Mouse (Mus musculus): Measurements from ENCODE around the gene Fam173a. TPM values are rescaled to one million over a fixed set of nuclear protein-coding genes. Genes with fewer than 3 reads are reported as not detected.
A peak's percentile ranks its signal among the peaks of the same experiment; 100 is the strongest.

Fam173a gene
- polyA plus RNA-seq, 1 experiment = 64.5 TPM

DNA sequence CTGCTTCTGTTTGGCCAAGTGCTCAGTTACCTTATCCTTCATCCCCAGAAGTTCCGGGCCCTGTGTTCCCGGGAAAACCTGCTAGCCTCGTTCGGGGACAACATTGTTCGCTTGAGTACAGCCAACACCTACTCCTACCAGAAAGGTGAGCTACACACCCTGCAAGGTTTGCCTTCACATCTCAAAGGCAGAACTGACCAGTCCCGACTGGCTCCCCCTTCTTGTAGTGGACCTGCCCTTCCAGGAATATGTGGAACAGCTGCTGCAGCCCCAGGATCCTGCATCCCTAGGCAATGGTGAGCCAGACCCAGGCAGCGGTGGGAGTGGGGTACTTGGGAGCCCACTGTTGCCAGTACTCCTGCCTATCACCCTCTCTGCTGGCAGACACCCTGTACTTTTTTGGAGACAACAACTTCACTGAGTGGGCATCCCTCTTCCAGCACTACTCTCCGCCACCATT lies 36.9 kb upstream of the Fam173a start:
- no peak overlapping the region for H3K27ac ChIP-seq (ENCODE audit: insufficient read depth, low read depth, low read length)

GRCm38 (mm10) chr17:25828712-25829557 lies 36.2 kb upstream of the Fam173a start, which contains the start of gene Jmjd8:
TSS of gene Jmjd8 (plus strand) at chr17:25828867.
- H3K27ac ChIP-seq (ENCODE audit: insufficient read depth, low read depth, low read length) = peak within 1 kb of the TSS; percentile 42; the same call in 1 of the 2 replicates
- peaks cover 18% of the 10 kb centered on the region for H3K4me1 ChIP-seq (ENCODE audit: control insufficient read depth, insufficient read depth, low read length)
- H3K4me3 ChIP-seq (ENCODE audit: insufficient read depth, low read length) = peak within 1 kb of the TSS; percentile 77
- TF ChIP-seq POLR2A (IDR thresholded peaks at IDR 0.05; ENCODE audit: borderline replicate concordance, low read depth, low read length) (no peak), CTCF (IDR thresholded peaks at IDR 0.05; ENCODE audit: low read depth, low read length) (no peak)

More for the DNA sequence above, 36.9 kb upstream of the Fam173a start:
- peaks cover 15% of the 10 kb centered on the region for H3K4me1 ChIP-seq (ENCODE audit: control insufficient read depth, insufficient read depth, low read length)
- TF ChIP-seq POLR2A (IDR thresholded peaks at IDR 0.05; ENCODE audit: borderline replicate concordance, low read depth, low read length) (no peak), CTCF (IDR thresholded peaks at IDR 0.05; ENCODE audit: low read depth, low read length) (no peak)
- H3K4me3 ChIP-seq (ENCODE audit: insufficient read depth, low read length) = peak overlapping the region; percentile 77

DNA sequence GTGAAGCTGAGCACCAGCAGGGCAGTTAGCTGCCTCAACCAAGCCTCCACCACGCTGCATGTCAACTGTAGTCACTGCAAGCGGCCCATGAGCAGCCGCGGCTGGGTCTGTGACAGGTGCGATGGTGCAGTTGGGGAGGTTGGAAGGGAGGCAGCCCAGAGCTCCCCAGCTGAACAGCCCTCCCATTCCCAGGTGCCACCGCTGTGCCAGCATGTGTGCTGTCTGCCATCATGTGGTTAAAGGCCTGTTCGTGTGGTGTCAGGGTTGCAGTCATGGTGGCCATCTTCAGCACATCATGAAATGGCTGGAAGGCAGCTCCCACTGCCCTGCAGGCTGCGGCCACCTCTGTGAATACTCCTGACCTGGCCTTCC lies 35.5 kb upstream of the Fam173a start:
- Histone ChIP-seq H3K4me1 (ENCODE audit: control insufficient read depth, insufficient read depth, low read length) (peaks cover 18% of the 10 kb centered on the region), H3K4me3 (ENCODE audit: insufficient read depth, low read length) (peak overlapping the region; percentile 77), H3K27ac (ENCODE audit: insufficient read depth, low read depth, low read length) (no peak overlapping the region)
- TF ChIP-seq POLR2A (IDR thresholded peaks at IDR 0.05; ENCODE audit: borderline replicate concordance, low read depth, low read length) = no peak
- TF ChIP-seq CTCF (IDR thresholded peaks at IDR 0.05; ENCODE audit: low read depth, low read length) = no peak

GRCm38 (mm10) chr17:25827546-25828222 lies 35.0 kb upstream of the Fam173a start:
- H3K4me3 ChIP-seq (ENCODE audit: insufficient read depth, low read length) = no peak overlapping the region
- H3K27ac ChIP-seq (ENCODE audit: insufficient read depth, low read depth, low read length) = no peak overlapping the region
- peaks cover 21% of the 10 kb centered on the region for H3K4me1 ChIP-seq (ENCODE audit: control insufficient read depth, insufficient read depth, low read length)
- TF ChIP-seq POLR2A (IDR thresholded peaks at IDR 0.05; ENCODE audit: borderline replicate concordance, low read depth, low read length) (no peak), CTCF (IDR thresholded peaks at IDR 0.05; ENCODE audit: low read depth, low read length) (no peak)

DNA sequence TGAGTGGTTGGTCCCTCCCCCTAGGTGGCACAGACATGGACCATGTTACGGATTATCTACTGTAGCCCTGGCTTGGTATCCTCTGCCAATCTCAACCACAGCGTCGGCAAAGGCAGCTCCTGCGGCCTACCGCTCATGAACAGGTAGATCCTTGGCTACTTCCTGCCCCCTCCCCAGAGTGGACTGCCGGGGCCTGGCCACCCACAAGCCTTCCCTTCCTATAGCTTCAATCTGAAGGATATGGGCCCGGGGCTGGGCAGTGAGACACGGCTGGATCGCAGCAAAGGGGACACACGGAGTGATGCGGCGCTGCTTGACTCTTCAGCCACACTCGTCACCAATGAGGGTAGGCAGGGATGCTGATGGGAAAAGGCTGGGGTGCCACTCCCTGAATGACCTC lies 34.3 kb upstream of the Fam173a start:
- H3K27ac ChIP-seq (ENCODE audit: insufficient read depth, low read depth, low read length) = no peak overlapping the region
- no peak for TF ChIP-seq POLR2A (IDR thresholded peaks at IDR 0.05; ENCODE audit: borderline replicate concordance, low read depth, low read length)
- no peak for TF ChIP-seq CTCF (IDR thresholded peaks at IDR 0.05; ENCODE audit: low read depth, low read length)
- no peak overlapping the region for H3K4me3 ChIP-seq (ENCODE audit: insufficient read depth, low read length)
- peaks cover 21% of the 10 kb centered on the region for H3K4me1 ChIP-seq (ENCODE audit: control insufficient read depth, insufficient read depth, low read length)

DNA sequence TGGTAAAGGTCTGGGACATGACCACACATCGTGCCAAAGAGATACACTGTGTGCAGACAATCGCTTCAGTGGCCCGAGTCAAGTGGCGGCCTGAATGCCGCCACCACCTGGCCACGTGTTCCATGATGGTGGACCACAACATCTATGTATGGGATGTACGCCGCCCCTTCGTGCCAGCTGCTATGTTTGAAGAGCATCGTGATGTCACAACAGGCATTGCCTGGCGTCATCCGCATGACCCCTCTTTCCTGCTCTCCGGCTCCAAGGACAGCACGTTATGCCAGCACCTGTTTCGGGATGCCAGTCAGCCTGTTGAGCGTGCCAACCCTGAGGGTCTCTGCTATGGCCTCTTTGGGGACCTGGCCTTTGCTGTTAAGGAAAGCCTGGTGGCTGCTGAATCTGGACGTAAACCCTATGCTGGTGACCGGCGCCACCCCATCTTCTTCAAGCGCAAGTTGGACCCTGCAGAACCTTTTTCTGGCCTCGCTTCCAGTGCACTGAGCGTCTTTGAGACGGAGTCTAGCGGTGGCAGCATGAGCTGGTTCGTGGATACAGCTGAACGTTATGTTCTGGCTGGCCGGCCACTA lies 33.4 kb upstream of the Fam173a start:
- Histone ChIP-seq H3K27ac (ENCODE audit: insufficient read depth, low read depth, low read length) (no peak overlapping the region), H3K4me1 (ENCODE audit: control insufficient read depth, insufficient read depth, low read length) (peaks cover 17% of the 10 kb centered on the region), H3K4me3 (ENCODE audit: insufficient read depth, low read length) (no peak overlapping the region)
- TF ChIP-seq POLR2A (IDR thresholded peaks at IDR 0.05; ENCODE audit: borderline replicate concordance, low read depth, low read length) = no peak
- no peak for TF ChIP-seq CTCF (IDR thresholded peaks at IDR 0.05; ENCODE audit: low read depth, low read length)

DNA sequence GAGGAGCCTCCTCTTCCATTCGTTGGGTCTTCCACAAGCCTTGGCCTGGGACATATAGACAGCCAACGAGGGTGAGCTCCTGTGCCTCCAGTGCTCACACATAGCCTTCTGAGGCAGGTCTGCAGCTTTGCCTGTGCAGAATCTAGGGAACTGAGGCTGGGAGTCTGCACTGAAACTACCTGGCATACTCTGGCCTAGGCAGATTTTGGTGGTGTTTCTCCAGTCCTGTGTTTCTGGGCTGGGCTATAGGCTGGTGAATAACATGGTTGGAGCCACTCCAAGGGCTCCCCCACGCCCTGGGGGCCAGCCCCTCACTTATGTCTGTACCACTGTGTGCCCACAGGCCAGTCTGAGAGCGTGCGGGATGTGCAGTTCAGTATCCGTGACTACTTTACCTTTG lies 32.6 kb upstream of the Fam173a start:
- Histone ChIP-seq H3K4me1 (ENCODE audit: control insufficient read depth, insufficient read depth, low read length) (peaks cover 17% of the 10 kb centered on the region), H3K4me3 (ENCODE audit: insufficient read depth, low read length) (no peak overlapping the region), H3K27ac (ENCODE audit: insufficient read depth, low read depth, low read length) (no peak overlapping the region)
- no peak for TF ChIP-seq POLR2A (IDR thresholded peaks at IDR 0.05; ENCODE audit: borderline replicate concordance, low read depth, low read length)

DNA sequence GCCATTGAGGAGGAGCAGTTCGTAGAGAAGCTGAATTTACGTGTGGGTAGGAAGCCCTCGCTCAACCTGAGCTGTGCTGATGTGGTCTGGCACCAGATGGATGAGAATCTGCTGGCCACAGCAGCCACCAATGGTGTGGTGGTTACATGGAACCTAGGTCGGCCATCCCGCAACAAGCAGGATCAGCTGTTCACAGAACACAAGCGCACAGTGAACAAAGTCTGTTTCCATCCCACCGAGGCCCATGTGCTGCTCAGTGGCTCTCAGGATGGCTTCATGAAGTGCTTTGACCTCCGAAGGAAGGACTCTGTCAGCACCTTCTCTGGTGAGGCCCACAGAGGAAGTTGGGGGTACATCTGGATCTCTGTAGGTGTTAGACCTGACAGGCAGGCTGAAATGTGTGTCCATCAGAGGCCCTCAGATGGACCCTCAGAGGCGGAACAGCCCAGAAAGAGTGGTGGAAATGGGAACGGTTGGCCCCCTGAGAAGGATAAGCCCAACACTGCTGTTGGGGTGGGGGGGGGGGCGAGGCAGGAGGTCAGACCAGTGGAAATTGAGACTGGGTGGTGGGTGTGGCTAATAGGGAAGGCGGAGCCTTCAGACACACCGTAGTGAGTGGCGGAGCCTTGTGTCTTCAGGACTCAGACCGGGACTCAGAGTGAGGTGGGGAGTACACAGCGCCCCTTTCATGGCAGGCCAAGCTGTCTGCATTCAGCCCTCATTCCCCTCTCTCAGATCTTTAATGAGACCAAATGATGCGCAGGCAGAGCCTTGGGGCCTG lies 31.9 kb upstream of the Fam173a start:
- Histone ChIP-seq H3K4me3 (ENCODE audit: insufficient read depth, low read length) (peak overlapping the region; percentile 89), H3K4me1 (ENCODE audit: control insufficient read depth, insufficient read depth, low read length) (peaks cover 15% of the 10 kb centered on the region), H3K27ac (ENCODE audit: insufficient read depth, low read depth, low read length) (no peak overlapping the region)
- TF ChIP-seq CTCF (IDR thresholded peaks at IDR 0.05; ENCODE audit: low read depth, low read length) (no peak), POLR2A (IDR thresholded peaks at IDR 0.05; ENCODE audit: borderline replicate concordance, low read depth, low read length) (no peak)

DNA sequence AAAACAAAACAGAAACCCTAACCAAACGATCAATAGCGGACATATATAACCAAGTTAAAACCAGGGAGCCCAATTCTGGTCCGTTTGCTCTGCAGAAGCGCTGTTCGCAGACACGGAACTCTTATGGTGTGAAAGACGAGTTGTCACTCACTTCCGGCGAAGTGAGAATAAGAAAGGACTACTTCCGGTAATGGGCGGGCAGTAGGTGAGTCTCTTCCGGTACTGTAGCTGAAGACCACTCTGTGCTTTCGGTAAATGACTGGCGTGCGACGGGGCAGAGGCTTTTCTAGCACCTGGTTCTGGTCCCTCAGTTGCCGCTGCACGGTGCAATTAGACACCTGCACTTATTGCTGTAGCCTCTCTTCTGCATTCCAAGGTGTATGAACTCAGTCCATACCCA lies 30.8 kb upstream of the Fam173a start, which contains the start of gene Wdr24:
TSS of gene Wdr24 (plus strand) at position 176 of the 400 bp plus-strand sequence.
- Histone ChIP-seq H3K4me1 (ENCODE audit: control insufficient read depth, insufficient read depth, low read length) (peaks cover 14% of the 10 kb centered on the region), H3K4me3 (ENCODE audit: insufficient read depth, low read length) (peak within 1 kb of the TSS; percentile 89), H3K27ac (ENCODE audit: insufficient read depth, low read depth, low read length) (no peak within 1 kb of the TSS)

More for the DNA sequence above, 30.8 kb upstream of the Fam173a start, which contains the start of gene Wdr24:
- TF ChIP-seq CTCF (IDR thresholded peaks at IDR 0.05; ENCODE audit: low read depth, low read length) = no peak
- TF ChIP-seq POLR2A (IDR thresholded peaks at IDR 0.05; ENCODE audit: borderline replicate concordance, low read depth, low read length) = no peak

Data from bone marrow macrophage, adult 2 months (primary cell).